Mouse (Mus musculus): ENCODE measurements at regions not wholly inside any gene's neighbourhood (a gene's known extent, or its start where the extent isn't known, plus 50 kb on each side); places are given as distances from the start of the nearest gene placed in this dataset.

DNA sequence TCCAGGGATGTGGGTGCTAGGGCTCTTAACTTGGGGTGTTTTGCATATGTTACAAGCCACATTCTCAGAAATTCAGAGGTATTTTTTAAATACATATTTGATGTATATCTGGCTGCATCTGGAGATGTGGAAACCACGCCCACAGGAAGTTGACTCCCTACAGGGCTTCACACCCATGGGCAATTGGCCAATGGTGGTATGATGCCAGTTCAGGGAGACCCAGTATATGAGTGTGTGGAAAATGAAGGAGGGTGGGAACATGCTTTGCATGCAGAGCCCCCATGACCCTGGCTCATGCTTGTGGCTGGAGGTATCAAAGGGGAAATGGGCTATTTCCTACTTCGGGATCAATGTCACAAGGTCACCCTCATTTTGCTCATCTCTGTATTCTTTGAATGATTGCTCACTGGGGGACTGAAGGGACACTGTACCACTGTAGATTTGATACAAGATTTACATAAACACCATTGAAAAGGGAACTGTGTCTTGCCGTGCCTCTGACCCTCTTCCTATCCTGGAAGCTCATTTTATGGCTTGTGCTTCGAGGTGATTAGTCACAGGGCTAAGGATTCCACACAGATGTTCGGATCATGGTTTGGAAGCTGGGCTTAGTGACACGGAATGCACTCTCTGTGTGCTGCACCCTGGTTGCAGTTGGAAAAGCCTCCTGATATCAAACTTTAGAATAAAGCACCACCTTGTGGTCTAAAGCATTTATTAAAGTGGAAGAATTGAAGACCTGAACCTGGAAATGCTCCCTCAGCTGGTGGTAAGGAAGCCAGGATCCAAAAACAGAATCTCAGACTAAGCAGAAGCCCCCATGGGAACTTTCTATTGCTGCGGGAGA, 56.8 kb upstream of the Edn1 start:
- H3K9ac ChIP-seq (replicated peaks; ENCODE audit: low read length, poor library complexity, severe bottlenecking): no peak overlapping the region
- DNase-seq (ENCODE audit: low spot score): peak; percentile 90
- H3K4me1 ChIP-seq (ENCODE audit: insufficient read depth, low read length): no peaks in the 10 kb centered on the region
- H3K4me2 ChIP-seq (ENCODE audit: low read depth, low read length, poor library complexity, severe bottlenecking): no peak overlapping the region
- peak; percentile 58 for ATAC-seq (ENCODE audit: low FRiP score)
- no peak overlapping the region for H3K27ac ChIP-seq (ENCODE audit: low read depth, low read length)
- no peaks in the 10 kb centered on the region for H3K36me3 ChIP-seq (ENCODE audit: insufficient read depth, low read length)
- H3K4me3 ChIP-seq (ENCODE audit: low read depth, low read length): no peak overlapping the region
- peak; percentile 93 for TF ChIP-seq CTCF (IDR thresholded peaks at IDR 0.05)
- H3K9me3 ChIP-seq (ENCODE audit: low read length): no peaks in the 10 kb centered on the region
- H3K27me3 ChIP-seq (ENCODE audit: insufficient read depth, low read length): no peaks in the 10 kb centered on the region
- WGBS: 33% methylated on average over 7 of the region's 7 CpGs

GRCm38 (mm10) chr13:42245753-42246409, 55.4 kb upstream of the Edn1 start:
- 87% methylated on average over 11 of the region's 11 CpGs for WGBS
- Histone ChIP-seq H3K27me3 (ENCODE audit: insufficient read depth, low read length) (no peaks in the 10 kb centered on the region), H3K9me3 (ENCODE audit: low read length) (no peaks in the 10 kb centered on the region), H3K4me2 (ENCODE audit: low read depth, low read length, poor library complexity, severe bottlenecking) (no peak overlapping the region), H3K9ac (replicated peaks; ENCODE audit: low read length, poor library complexity, severe bottlenecking) (no peak overlapping the region), H3K36me3 (ENCODE audit: insufficient read depth, low read length) (no peaks in the 10 kb centered on the region), H3K27ac (ENCODE audit: low read depth, low read length) (no peak overlapping the region), H3K4me1 (ENCODE audit: insufficient read depth, low read length) (no peaks in the 10 kb centered on the region), H3K4me3 (ENCODE audit: low read depth, low read length) (no peak overlapping the region)
- ATAC-seq (ENCODE audit: low FRiP score) (no peak), DNase-seq (ENCODE audit: low spot score) (no peak)
- no peak for TF ChIP-seq CTCF (IDR thresholded peaks at IDR 0.05)
